ENCODE assay signal across 7 mouse cellular contexts in genomic region chr16:18776556-18777100, GRCm38 (mm10). TPM values are rescaled to one million over a fixed set of nuclear protein-coding genes. Genes with fewer than 3 reads are reported as not detected.
DNase-seq lines count a peak whose midpoint lies in the region; ATAC-seq lines count a peak whose summit lies in the region.

Cldn5 (plus strand) TSS chr16:18776847.

- WGBS in intestine, embryonic 14.5 days, result 9% methylated on average over 19 of the region's 19 CpGs
- 3% methylated on average over 19 of the region's 19 CpGs for WGBS in limb, embryonic 15.5 days

- H3K9ac ChIP-seq in intestine, embryonic 14.5 days (ENCODE audit: low read length), result peak within 1 kb of the TSS; percentile 39
- no peak within 1 kb of the TSS for H3K9ac ChIP-seq in limb, embryonic 15.5 days

- H3K4me2 ChIP-seq in intestine, embryonic 14.5 days (ENCODE audit: low read length), result peak within 1 kb of the TSS; percentile 62
- H3K4me2 ChIP-seq in limb, embryonic 15.5 days, result peak within 1 kb of the TSS; percentile 66

- peak within 1 kb of the TSS; percentile 35 for H3K4me3 ChIP-seq in intestine, embryonic 14.5 days (ENCODE audit: low read depth, low read length)
- peak within 1 kb of the TSS; percentile 43 for H3K4me3 ChIP-seq in limb, embryonic 15.5 days

- ATAC-seq in intestine, embryonic 14.5 days (replicated peaks; ENCODE audit: low FRiP score, low TSS enrichment, low read depth), result peak; percentile 52
- ATAC-seq in limb, embryonic 15.5 days (ENCODE audit: insufficient number of reproducible peaks, low FRiP score, low TSS enrichment, low read depth), result no peak

- H3K36me3 ChIP-seq in intestine, embryonic 14.5 days (ENCODE audit: control insufficient read depth, insufficient read depth, low read length), result peaks cover 11% of the 10 kb centered on the region
- H3K36me3 ChIP-seq in limb, embryonic 15.5 days, result peaks cover 6% of the 10 kb centered on the region; the same call in 1 of the 2 replicates

- peak; percentile 74 for DNase-seq in WW6 (ENCODE audit: low read depth, low spot score)
- DNase-seq in adrenal gland, postnatal 4 days (ENCODE audit: low spot score in 2 of 2), result no peak
- peak in 1 of 2 experiments; percentile 22 for DNase-seq in gastrocnemius, postnatal 4 days (ENCODE audit: low spot score in 2 of 2)
- DNase-seq in intestine, embryonic 14.5 days (ENCODE audit: low spot score), result peak; percentile 58
- peak; percentile 42 for DNase-seq in neural tube, embryonic 10.5 days (ENCODE audit: extremely low spot score, low spot score)
- DNase-seq in cerebellum, adult 9-11 months, result no peak

- peaks cover 43% of the 10 kb centered on the region for H3K27me3 ChIP-seq in intestine, embryonic 14.5 days (replicated peaks; ENCODE audit: control insufficient read depth, insufficient read depth, low read length)
- peaks cover 63% of the 10 kb centered on the region for H3K27me3 ChIP-seq in limb, embryonic 15.5 days

- H3K27ac ChIP-seq in intestine, embryonic 14.5 days (ENCODE audit: low read depth), result peak within 1 kb of the TSS; percentile 22; the same call in 1 of the 2 replicates
- H3K27ac ChIP-seq in limb, embryonic 15.5 days, result peak within 1 kb of the TSS; percentile 38; the same call in 1 of the 2 replicates

- H3K4me1 ChIP-seq in intestine, embryonic 14.5 days (replicated peaks; ENCODE audit: control insufficient read depth, insufficient read depth, low read length), result no peaks in the 10 kb centered on the region
- peaks cover 18% of the 10 kb centered on the region for H3K4me1 ChIP-seq in limb, embryonic 15.5 days

- no peaks in the 10 kb centered on the region for H3K9me3 ChIP-seq in intestine, embryonic 14.5 days (ENCODE audit: control insufficient read depth, low read length)
- H3K9me3 ChIP-seq in limb, embryonic 15.5 days, result no peaks in the 10 kb centered on the region

RNA-seq across cellular contexts. Expression of gene Cldn5, which starts in this region (rescaled TPM):
- 10 to 100 TPM; 66.2 to 68.0 TPM for total RNA-seq in adrenal gland, postnatal 4 days (2021)
- 10 to 100 TPM; 47.8 to 59.5 TPM for total RNA-seq in gastrocnemius, postnatal 4 days (2021)
- 21.9 and 24.8 TPM in 2 replicates for polyA plus RNA-seq in intestine, embryonic 14.5 days (2014; fragmentation: Nextera tagmentation; extraction: Ambion mirVana)
- 32.3 and 38.0 TPM in 2 replicates for polyA plus RNA-seq in limb, embryonic 15.5 days (2015; fragmentation: Nextera tagmentation; extraction: Ambion mirVana)

Comparison
In these comparisons a context has a peak if more than half of its experiments do, and no peak if none do; other contexts are left out.
1. DNase-seq: peak in WW6 (single experiment), intestine, embryonic 14.5 days (single experiment) and neural tube, embryonic 10.5 days (single experiment); none in adrenal gland, postnatal 4 days (0 of 2) and cerebellum, adult 9-11 months (single experiment).